Mouse (Mus musculus): ENCODE measurements around the gene Casc1.

The Casc1 gene

DNA sequence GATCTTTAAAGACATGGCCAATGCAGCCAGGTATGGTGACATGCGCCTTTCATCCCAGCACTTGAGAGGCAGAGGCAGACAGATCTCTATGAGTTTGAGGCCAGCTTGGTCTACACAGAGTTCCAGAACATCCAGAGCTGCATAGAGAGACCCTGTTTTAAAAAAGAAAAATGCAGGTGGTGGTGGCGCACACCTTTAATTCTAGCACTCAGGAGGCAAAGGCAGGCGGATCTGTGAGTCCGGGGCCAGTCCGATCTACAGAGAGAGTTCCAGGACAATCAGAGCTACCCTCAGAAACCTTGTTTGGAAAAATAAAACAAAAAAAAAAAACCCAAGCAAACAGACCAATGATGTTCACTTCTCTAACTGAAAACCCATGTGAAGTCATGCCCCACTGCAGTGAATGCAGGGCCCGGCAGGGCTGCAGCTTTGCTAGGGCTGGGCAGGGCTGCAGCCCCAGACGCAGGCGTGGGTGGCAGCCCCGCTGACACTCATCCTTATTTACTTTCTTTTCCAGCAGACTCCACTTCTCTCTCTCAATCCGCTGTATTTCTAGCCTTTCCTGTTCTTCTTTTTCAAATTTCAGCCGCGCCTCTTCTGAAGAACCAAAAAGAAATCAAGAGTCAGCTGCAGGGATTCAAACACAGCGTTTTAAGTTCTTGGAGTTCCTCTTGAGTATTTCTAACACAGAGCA, 8.2 kb downstream of the Casc1 start:
- no peak for DNase-seq (ENCODE audit: low read depth)

DNA sequence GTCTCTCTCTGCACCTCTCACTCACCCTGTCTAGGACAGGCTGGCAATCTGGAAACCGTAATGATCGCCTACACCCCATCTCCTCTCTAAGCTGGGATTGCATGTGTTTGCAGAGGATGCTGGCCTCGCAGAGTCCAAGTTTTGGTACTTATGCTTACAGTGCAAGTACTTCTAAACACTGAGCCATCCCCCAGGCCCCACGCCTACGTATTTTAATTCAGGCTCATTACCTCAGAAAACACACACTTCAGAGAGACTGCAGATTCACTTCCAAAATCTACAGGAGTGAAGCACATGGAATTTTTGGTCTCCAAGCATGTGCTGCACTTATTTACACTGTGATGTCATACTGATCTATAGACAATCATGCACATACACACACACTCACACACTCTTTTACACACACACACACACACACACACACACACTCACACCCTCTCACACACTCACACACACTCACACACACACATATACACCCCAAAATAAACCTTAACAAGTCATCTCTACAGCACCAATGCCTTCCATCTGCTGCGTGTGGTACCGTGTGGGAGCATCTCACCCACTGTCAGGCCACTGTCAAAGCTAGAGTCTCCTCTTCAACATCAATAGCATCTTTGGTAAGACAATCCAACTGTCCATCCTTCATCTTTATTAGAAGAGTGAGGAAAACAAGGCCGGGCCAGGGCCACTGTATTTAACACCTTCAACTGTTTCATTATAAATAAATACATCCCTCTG, 12.7 kb downstream of the Casc1 start:
- DNase-seq (ENCODE audit: low read depth) = no peak

DNA sequence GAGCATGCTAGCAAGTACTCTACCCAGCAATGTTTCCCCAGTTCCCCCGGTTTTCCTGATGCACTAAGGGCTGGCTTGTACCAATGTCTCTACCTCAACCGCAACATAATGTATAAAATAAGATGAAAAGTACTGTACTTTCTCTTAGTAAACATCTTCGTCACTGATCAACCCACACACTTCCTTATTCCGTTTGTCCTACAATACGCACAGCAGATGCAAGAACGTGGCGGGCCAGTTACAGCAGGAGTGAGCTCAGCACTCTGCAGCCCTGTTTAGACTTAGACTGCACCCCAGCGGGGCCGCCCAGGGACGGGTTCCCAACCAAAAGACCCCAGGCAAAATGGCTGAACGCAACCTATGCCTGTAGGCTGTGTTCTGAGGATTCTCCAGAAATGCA, 17.4 kb downstream of the Casc1 start:
- DNase-seq (ENCODE audit: low read depth) = peak; percentile 33

DNA sequence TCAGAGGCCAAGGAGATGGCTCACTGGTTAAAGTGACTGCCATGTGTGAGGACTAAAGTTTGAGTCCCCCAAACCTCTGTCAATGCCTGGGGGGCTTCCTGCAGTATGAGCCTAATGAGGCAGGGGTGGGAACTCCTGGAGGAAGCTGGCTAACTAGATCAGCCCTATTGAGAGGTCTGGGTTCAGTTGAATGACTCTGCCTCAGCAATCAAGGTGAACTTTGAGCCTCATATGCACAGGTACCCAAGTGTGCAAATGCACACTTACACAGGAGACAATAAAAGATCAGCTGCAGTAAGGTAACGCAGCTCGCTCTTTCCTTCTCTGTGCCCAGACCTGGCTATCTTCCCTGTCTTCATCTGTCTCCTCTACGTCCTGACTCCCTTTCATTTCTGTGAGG, 17.8 kb downstream of the Casc1 start:
- DNase-seq (ENCODE audit: low read depth) = no peak

DNA sequence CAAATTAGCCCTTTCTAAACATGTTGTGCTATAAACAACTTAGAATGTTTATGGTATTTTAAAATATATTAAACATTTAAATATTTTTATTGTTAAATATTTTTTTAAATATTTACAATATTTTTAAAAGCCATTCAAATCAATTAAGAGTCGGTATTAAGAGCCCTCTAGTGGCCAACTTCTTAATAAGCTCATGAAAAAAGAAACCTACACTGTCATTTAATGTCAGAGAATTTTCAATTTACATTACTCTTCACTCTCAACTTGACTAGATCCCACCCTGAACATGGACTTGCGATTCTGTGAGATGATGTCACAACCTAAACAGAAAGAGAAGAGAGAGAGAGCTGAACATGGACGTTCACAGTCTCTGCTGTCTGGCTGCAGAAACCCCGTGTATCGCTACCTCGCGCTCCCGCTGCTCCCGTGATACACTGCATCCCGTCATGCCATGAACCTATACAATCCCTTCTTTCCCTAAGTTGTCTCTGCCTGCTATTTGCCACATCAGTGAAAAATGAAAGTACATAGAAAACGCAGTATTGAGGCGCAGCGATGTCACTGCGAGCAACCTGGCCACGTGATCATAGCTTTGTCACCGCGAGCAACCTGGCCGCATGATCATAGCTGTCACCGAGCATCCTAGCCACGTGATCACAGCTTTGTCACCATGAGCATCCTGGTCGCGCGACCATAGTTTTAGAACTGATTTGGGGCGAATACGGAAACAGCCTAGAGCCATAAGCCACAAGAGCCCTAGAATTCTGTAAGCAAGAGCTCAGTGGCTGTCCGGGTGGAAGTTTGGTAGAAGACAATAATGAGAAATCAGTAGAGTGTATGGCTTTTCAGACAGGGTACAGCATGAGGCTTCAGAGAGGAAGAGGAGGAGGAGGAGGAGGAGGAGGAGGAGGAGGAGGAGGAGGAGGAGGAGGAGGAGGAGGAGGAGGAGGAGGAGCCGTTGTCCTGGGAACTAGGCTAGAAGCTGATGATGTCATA, 23.4 kb downstream of the Casc1 start:
- DNase-seq (ENCODE audit: low read depth) = peak; percentile 55

DNA sequence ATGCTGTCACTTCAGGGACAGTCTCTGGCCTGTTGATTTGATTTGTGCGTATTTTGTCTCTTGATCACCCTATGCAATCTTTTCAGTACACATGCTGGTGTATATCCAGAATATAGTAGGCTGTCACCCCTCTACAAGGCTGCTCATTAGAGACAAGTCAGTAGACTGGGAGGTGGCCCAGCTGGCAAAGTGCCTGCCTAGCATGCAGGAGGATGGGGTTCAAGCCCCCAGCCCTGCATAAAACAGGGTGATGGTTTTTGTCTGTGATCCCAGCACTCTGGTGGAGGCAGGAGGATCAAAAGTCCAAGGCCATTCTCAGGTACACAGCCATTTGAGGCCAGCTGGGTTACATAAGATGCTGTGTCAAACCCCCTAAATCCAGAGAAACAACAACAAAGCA, 24.7 kb downstream of the Casc1 start:
- DNase-seq (ENCODE audit: low read depth) = no peak

DNA sequence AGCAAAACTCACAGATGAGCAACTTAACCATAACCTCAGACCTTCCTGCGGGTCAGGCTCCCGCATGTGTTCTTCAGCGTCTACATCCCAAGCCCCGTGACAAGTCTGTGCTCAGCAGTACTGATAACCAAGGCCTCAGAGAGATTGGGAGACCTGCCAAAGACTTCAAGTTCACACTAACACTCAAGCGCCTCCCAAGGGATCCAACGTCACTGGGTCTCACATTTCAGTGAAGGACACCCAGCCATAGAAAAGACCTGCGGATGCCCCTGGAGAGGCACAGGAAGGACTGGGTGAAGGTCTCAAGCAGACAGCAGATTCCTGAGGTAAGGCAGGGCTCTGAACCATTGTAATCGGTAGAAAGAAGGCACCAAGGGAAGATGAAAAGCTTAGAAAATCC, 28.8 kb downstream of the Casc1 start:
- no peak for DNase-seq (ENCODE audit: low read depth)

DNA sequence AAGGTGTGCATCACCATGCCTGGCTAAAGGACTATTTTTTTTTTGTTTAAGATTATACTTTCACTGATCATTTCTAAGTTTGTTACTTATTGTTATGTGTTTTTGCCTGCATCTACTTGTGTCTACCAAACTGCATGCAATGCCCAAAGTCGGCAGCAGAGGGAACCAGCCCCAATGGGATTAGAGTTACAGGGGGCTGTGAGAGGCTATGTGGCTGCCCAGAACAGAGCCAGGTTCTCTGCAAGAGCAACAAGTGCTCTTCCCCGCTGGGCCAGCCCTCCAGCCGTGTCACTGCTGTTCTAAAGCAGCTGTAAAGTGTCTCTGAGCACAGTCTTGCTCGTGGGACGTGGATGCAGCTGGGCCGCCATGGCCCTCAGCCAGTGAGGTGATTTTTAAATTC, 31.1 kb downstream of the Casc1 start:
- peak; percentile 71 for DNase-seq (ENCODE audit: low read depth)

DNA sequence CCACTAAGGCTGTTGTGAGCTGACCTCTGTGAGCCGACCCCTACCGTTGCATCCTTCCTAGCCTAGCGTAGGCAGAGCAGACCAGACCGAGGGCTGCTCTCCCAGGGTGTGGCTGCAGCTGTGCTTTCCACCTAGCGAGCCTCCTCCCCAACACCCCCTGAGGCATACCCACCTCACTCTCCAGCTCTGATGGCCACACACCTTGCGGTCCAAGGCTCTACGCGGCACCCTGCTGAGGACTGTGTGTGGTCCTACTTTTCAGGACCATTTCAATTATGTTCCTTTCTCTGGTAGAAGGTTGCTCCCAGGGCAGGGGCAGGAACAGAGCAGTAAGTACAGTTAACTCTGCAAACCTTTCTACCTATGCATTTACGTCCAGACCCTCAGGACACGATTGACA, 34.3 kb downstream of the Casc1 start:
- no peak for DNase-seq (ENCODE audit: low read depth)

DNA sequence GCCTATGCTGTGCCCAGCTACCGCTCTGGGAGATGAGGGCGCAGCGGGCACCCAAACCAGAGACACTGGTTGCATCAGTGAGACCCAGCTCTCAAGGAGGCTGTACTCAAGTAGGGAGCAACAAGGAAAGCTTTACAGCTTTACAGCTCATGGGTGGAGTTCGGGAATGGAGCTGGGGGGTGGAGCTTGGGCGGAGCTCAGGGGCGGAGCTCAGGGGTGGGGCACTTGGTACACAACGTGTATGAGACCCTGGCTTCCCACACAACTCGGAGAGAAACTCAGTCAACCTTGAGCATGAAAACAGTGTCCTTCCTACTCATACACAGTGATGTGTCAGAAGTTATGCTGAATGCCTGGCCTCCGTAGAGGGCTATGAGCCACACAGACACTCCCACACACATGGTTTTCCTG, 35.2 kb downstream of the Casc1 start:
- no peak for DNase-seq (ENCODE audit: low read depth)

DNA sequence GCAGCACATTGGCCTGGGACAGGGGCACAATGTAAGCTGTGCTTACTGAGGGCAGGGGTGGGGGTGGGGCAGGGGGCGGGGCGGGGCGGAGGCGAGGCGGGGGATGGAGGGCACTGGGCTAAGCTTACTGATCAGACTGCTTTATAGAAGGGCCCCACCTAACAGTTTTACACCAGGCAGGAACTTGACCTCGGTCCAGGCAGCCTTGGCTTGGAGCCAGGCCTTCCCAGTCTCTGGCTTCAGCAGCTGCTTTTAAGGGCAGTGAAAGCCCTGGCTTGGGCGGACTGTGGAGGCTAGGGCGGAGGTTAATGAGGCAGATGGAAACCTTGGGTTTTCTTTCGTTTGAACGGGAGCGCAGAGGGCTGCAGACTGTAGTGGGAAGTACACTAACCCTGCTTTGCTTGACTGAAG, 37.0 kb downstream of the Casc1 start:
- no peak for DNase-seq (ENCODE audit: low read depth)

DNA sequence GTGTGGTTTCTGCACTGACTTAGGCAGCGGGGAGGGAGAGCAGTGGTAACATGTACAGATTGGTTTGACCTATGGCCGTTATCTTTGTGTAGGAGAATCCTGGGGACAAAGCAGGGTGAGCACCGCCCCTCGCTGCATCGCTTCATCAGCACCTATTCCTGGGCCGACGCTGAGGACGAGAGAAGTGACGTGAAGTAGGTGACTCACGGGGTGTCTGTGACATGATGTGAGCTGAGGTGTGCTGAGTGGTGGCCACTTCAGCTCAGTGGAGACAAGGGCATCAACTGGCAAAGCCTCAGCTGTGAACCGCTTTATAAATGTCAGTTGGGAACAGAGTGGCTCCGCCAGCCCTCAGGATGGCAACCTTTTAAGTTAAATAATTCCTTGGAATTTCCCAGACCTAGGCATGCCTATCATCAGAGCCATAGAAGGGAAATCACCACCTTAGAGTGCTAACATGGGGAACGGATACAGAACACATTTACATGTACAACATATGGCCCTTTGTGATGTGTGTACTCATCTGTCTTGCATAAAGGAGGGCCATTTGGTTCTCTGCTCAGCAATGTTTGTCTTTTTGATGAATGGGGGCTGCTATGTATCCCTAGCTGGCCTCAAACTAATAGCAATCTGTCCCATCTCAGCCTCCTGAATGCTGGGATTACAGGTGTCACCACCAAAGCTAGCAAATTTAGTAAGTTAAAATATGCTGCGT, 38.8 kb downstream of the Casc1 start:
- no peak for DNase-seq (ENCODE audit: low read depth)

DNA sequence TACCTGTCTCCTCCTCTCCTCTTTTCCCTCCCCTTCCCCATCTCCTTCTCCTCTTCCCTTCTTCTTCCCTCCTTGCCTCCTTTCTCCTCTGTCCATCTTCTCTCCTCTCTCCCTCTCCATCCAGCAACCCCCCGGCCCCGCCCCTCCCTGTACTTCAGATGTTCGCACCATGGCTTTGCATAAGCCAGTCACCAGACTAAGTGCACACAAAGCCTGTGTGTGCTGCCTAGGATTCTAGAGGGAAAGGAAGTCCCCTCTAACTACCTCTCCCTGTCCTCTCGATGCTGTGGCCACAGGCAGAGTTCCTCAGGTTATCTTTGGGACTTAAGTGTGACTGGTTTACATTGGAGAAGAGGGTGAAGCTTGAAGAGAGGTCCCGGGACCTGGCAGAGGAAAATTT, 50.2 kb downstream of the Casc1 start:
- no peak for DNase-seq (ENCODE audit: low read depth)

DNA sequence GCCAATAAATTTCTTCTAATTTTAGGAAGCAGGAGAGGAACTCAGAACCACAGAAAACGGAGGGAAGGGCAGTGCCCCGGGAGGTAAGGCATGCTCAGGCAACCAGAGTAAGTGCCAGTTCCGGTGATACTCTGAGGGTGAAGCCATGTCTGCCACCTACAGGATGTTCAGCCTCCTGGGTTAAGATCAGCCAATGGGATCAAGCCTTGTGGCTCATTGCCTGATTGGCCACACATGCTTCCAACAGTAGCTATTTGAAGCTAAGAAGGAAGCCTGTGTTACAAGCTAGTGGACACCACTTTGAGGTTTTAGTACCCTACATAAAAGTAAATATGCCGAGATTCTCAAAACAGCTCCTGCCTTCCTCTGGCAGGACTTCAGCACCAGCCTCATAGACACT, 52.2 kb downstream of the Casc1 start:
- peak; percentile 60 for DNase-seq (ENCODE audit: low read depth)

DNA sequence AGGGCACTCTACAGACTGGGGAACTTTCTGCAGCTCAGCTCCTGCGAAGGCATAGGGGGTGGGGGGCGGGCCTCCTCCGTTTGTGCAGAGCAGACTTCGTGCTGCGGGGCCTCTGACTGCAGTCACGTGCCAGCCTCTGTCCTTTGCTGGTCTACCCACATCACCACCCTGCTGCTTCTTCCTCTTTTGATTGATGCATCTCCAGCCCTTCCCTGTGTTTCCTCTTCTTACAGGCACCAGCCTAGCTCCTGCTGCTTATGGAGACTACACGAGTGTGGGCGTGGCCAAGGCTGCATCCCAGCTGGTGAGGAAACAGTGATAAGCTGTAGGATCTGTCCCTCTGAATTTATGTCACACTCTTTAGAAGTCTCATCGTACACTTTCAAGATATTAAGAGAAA, 61.8 kb downstream of the Casc1 start:
- DNase-seq (ENCODE audit: low read depth) = peak; percentile 24

DNA sequence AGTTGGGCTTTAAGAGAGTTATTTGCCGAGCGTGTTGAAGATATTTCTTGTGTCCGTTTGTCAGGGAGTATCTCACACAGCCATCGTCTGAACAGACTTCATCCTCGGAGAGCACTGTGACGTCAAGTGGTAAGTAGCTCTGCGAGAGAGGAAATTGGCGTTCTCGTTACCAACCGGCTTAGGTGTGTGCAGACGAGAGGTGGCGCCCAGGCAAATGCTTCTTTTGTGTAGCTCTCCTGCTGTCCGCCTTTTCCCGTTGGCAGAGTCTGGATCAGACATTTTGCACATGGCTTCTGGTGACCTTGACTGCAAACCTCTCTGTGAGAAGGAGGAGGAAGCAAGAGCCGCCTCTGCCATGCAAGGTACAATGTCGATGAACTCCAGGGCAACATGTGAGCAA, 63.1 kb downstream of the Casc1 start:
- no peak for DNase-seq (ENCODE audit: low read depth)

DNA sequence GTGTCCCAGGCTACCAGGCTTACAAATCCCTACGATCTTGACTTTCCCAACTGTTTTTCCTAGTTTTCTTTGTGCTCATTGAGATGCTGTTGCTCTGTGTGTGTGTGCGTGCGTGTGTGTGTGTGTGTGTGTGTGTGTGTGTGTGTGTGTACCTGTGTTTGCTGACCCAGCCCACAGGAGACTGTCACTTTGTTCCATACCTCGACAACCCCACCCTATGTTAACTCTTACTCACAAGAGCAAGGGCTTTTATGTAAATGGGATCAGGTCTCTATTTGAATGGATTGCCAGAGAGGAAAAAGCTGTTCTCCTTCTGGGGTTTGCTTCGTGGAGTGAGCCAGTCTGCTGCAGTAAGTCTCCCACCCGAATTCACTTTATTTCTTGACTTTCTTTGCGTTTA, 65.6 kb downstream of the Casc1 start:
- no peak for DNase-seq (ENCODE audit: low read depth)

DNA sequence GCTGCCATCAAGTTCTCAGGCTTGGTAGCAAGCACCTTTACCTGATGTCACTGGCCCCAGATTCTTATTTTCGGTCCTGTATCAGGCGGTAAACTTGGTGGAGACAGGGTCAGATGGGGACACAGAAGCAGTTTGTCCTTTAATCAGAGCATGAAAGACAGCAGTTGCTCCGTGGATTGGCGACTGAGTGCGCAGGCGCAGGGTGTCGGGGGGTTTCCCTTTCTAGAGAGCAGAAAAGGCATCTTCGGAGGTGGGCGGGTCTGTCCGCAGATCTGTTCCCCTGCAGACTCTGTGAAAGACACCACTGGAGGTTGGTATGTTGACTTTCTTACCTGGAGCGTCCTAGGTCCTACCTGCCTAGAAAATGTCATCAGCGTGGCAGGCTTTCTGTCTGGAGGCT, 69.0 kb downstream of the Casc1 start:
- no peak for DNase-seq (ENCODE audit: low read depth)

DNA sequence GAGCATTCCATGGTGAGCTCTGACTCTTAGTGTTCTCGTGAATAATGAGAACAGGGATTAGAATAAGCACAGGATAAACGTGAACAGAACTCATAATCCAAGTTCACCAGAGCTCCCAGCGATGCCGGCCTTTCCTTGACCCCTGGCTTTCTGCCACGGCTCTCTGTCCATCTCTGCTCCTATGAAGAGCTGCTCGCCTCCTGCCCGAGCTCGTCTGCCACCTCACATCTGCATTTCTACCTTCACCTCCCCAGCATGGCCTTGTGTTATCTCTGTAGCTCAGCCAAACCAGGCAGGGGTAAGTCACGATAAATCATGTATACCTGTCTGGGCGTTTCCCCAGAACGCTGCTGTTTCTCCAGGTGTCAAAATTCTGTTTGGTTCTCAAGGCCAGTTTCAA, 70.1 kb downstream of the Casc1 start:
- no peak for DNase-seq (ENCODE audit: low read depth)

DNA sequence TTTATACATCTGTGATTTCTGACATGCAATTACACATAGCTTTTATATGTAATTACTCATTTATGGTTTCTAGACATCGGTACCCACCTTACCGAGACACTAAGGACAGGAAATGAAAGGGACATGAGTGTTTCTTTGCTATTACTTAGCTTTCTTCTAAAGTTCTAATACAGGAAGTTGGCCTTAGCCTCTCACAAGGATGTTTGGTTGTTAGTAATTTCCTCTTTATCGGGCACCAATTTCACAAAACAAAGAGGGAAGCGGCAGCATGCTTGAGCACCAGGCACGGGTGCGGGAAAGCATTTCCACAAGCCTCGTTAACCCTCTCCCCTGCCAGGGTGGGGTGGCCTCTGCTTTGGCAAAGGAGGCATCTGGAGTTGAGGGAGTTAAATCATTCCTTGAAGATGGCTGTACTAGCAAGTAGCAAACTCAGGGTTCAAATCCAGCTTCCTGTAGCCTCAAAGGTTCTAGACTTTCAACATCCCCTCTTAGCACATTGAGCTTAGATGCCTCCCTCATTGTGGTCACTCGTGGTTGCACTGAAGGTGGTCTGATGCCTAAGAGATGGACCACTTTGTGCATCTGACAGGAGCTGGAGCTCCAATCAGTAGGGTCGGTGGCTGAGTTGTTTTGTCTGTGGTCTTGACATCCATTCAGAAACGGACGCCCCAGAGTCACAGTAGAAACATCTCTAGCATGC, 70.9 kb downstream of the Casc1 start:
- DNase-seq (ENCODE audit: low read depth) = peak; percentile 75

DNA sequence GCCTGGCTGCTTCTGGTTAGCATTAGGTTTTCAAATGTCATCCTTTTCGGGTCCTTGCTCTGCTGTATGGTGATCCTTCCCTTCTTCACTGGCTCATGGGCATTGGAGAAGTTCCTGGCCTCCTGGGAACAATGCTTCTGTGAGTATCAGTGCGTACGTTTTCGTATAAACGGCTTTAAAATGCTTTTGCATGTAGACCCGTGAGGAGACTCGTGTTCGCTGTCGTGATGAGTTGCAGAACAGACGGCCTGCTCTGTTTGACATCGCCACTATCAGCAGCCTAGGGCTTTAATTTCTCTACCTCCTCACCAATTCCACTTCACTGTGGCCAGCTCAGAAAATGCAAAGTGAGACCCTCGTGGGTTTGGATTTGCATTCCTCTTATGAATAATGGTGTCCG, 71.6 kb downstream of the Casc1 start:
- no peak for DNase-seq (ENCODE audit: low read depth)
